Mouse (Mus musculus): Measurements from ENCODE around the gene Uqcc2. TPM values are rescaled to one million over a fixed set of nuclear protein-coding genes. Genes with fewer than 3 reads are reported as not detected.

The Uqcc2 gene
- polyA plus RNA-seq, 1 experiment = 49.1 TPM

DNA sequence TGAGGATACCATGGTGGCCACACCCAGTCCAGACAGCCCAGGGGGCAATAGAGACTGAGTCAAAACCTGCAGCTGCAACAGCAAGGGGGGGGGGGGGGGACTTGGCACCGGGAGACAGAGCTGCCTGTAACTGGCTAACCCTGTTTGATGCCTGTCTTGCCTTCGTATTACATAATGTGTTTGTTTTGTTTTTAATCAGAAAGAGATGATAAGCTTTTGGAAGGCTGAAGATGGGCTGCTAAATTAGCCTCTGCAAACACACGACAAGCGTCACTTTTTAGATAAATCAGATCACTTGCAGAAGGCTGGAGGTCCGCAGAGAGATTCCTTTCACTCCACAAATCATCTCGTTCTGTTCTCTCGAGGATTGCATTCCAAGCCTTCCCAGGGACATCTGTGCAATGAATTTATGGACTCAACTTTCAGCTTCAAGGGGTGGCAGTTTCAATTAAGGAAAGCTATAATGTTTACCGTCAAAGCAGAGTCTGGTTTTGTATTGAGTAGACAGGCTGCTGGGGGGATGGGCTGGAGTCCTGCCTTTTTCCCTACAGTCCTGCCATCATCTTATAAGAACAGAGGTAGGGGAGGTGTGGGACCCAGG is 12.7 kb upstream of the Uqcc2 start:
- Histone ChIP-seq H3K4me3 (ENCODE audit: extremely low read depth, insufficient read depth, insufficient read length) (no peak overlapping the region), H3K27me3 (ENCODE audit: control insufficient read depth, insufficient read depth, low read length) (peaks cover 3% of the 10 kb centered on the region; the same call in 1 of the 2 replicates), H3K27ac (ENCODE audit: insufficient read depth, low read length) (no peak overlapping the region), H3K4me1 (ENCODE audit: control insufficient read depth, insufficient read depth, insufficient read length) (no peaks in the 10 kb centered on the region), H3K36me3 (ENCODE audit: control insufficient read depth, insufficient read depth, low read length) (no peaks in the 10 kb centered on the region)
- WGBS = 51% methylated on average over 8 of the region's 8 CpGs
- DNase-seq (ENCODE audit: low read depth in 1 of 2, low spot score in 2 of 2) = no peak
- TF ChIP-seq CTCF (IDR thresholded peaks at IDR 0.05; ENCODE audit: extremely low read depth, insufficient read depth, insufficient read length, insufficient replicate concordance) (no peak), POLR2A (IDR thresholded peaks at IDR 0.05; ENCODE audit: low read depth, low read length) (no peak)

DNA sequence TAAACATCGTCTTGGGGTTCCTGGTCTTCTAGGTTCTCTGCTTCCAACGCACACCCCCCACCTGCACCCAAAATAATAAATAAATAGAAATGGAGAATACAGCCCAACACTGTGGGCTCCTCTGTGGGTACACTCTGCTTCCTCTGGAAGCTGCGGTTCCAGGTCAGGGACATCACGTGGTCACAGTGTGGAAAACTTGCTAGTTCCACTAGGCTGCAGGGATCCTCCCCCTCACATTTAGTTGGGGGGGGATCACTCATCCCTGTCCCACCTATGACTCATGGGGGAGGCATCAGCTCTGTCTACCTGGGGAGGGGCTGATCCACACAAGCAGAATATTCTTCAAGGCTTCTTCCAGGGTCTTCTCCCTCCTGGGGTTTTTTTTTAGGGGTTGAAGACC is 10.4 kb upstream of the Uqcc2 start:
- Histone ChIP-seq H3K4me3 (ENCODE audit: extremely low read depth, insufficient read depth, insufficient read length) (no peak overlapping the region), H3K36me3 (ENCODE audit: control insufficient read depth, insufficient read depth, low read length) (no peaks in the 10 kb centered on the region), H3K27me3 (ENCODE audit: control insufficient read depth, insufficient read depth, low read length) (peaks cover 3% of the 10 kb centered on the region; the same call in 1 of the 2 replicates), H3K27ac (ENCODE audit: insufficient read depth, low read length) (no peak overlapping the region), H3K4me1 (ENCODE audit: control insufficient read depth, insufficient read depth, insufficient read length) (no peaks in the 10 kb centered on the region)
- no peak for TF ChIP-seq POLR2A (IDR thresholded peaks at IDR 0.05; ENCODE audit: low read depth, low read length)
- no peak for TF ChIP-seq CTCF (IDR thresholded peaks at IDR 0.05; ENCODE audit: extremely low read depth, insufficient read depth, insufficient read length, insufficient replicate concordance)
- no peak for DNase-seq (ENCODE audit: low read depth in 1 of 2, low spot score in 2 of 2)
- 56% methylated on average over 4 of the region's 4 CpGs for WGBS

DNA sequence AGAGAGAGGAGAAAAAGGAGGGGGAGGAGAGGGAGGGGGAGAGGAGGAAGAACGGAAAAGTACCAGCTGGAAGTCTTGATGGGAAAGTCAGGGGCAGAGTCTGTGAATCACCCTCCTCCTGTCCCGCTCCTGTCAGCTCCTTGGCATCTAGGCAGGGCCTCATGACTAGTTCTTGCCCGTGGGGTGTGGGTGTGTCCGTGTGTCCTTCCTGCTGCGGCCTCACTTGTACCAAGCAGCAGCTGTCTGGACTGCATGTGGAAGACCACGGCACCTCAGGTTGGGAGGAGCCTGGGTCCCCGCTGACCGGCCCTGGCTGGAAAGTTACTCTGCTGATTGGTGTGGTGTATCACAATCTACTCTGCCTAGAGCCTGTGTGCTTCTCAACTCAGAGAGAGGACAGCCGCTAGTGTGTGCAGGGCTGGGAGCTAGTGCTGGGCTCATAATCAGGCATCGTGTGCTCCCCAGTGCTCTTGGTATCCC is 8.3 kb upstream of the Uqcc2 start:
- peaks cover 3% of the 10 kb centered on the region; the same call in 1 of the 2 replicates for H3K27me3 ChIP-seq (ENCODE audit: control insufficient read depth, insufficient read depth, low read length)
- WGBS = 78% methylated on average over 10 of the region's 10 CpGs
- no peak overlapping the region for H3K4me3 ChIP-seq (ENCODE audit: extremely low read depth, insufficient read depth, insufficient read length)
- H3K4me1 ChIP-seq (ENCODE audit: control insufficient read depth, insufficient read depth, insufficient read length) = no peaks in the 10 kb centered on the region
- no peak overlapping the region for H3K27ac ChIP-seq (ENCODE audit: insufficient read depth, low read length)
- no peaks in the 10 kb centered on the region for H3K36me3 ChIP-seq (ENCODE audit: control insufficient read depth, insufficient read depth, low read length)
- no peak for TF ChIP-seq POLR2A (IDR thresholded peaks at IDR 0.05; ENCODE audit: low read depth, low read length)
- TF ChIP-seq CTCF (IDR thresholded peaks at IDR 0.05; ENCODE audit: extremely low read depth, insufficient read depth, insufficient read length, insufficient replicate concordance) = no peak
- DNase-seq (ENCODE audit: low read depth in 1 of 2, low spot score in 2 of 2) = no peak

- TF ChIP-seq POLR2A (IDR thresholded peaks at IDR 0.05; ENCODE audit: low read depth, low read length) (no peak), CTCF (IDR thresholded peaks at IDR 0.05; ENCODE audit: extremely low read depth, insufficient read depth, insufficient read length, insufficient replicate concordance) (no peak)
- Histone ChIP-seq H3K4me3 (ENCODE audit: extremely low read depth, insufficient read depth, insufficient read length) (no peak overlapping the region), H3K36me3 (ENCODE audit: control insufficient read depth, insufficient read depth, low read length) (no peaks in the 10 kb centered on the region), H3K27ac (ENCODE audit: insufficient read depth, low read length) (no peak overlapping the region), H3K27me3 (ENCODE audit: control insufficient read depth, insufficient read depth, low read length) (no peaks in the 10 kb centered on the region), H3K4me1 (ENCODE audit: control insufficient read depth, insufficient read depth, insufficient read length) (no peaks in the 10 kb centered on the region)
- 87% methylated on average over 9 of the region's 9 CpGs for WGBS
- no peak for DNase-seq (ENCODE audit: low read depth in 1 of 2, low spot score in 2 of 2)
Observed at GRCm38 (mm10) chr17:27140262-27140661, 6.5 kb upstream of the Uqcc2 start.

DNA sequence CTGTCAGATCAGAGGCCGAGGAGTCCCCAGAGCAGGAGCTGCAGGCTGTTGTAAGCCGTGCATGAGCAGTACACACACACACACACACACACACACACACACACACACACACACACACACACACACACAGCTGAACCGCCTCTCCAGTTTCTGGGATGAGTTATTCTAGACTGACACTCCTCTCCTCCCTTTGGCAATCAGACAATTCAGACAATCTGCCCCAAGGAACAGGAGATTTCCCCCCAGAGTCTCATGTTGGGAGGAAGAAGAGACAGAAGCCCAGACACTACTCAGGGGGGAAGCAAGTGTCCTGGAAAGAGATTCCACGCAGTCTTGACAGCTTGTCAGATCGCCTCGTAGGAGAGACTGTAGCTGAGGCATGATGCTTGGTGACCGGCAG is 5.6 kb upstream of the Uqcc2 start:
- TF ChIP-seq POLR2A (IDR thresholded peaks at IDR 0.05; ENCODE audit: low read depth, low read length) (no peak), CTCF (IDR thresholded peaks at IDR 0.05; ENCODE audit: extremely low read depth, insufficient read depth, insufficient read length, insufficient replicate concordance) (no peak)
- WGBS = 87% methylated on average over 7 of the region's 7 CpGs
- Histone ChIP-seq H3K4me1 (ENCODE audit: control insufficient read depth, insufficient read depth, insufficient read length) (no peaks in the 10 kb centered on the region), H3K27ac (ENCODE audit: insufficient read depth, low read length) (no peak overlapping the region), H3K27me3 (ENCODE audit: control insufficient read depth, insufficient read depth, low read length) (no peaks in the 10 kb centered on the region), H3K4me3 (ENCODE audit: extremely low read depth, insufficient read depth, insufficient read length) (no peak overlapping the region), H3K36me3 (ENCODE audit: control insufficient read depth, insufficient read depth, low read length) (no peaks in the 10 kb centered on the region)
- no peak for DNase-seq (ENCODE audit: low read depth in 1 of 2, low spot score in 2 of 2)

- Histone ChIP-seq H3K4me1 (ENCODE audit: control insufficient read depth, insufficient read depth, insufficient read length) (0 out of 2 replicates have a peak, but pooled peaks cover under 1% of the 10 kb centered on the region), H3K27me3 (ENCODE audit: control insufficient read depth, insufficient read depth, low read length) (no peaks in the 10 kb centered on the region), H3K36me3 (ENCODE audit: control insufficient read depth, insufficient read depth, low read length) (no peaks in the 10 kb centered on the region), H3K27ac (ENCODE audit: insufficient read depth, low read length) (no peak overlapping the region), H3K4me3 (ENCODE audit: extremely low read depth, insufficient read depth, insufficient read length) (no peak overlapping the region)
- no peak for DNase-seq (ENCODE audit: low read depth in 1 of 2, low spot score in 2 of 2)
- TF ChIP-seq POLR2A (IDR thresholded peaks at IDR 0.05; ENCODE audit: low read depth, low read length) (no peak), CTCF (IDR thresholded peaks at IDR 0.05; ENCODE audit: extremely low read depth, insufficient read depth, insufficient read length, insufficient replicate concordance) (no peak)
- WGBS = 87% methylated on average over 9 of the region's 9 CpGs
Observed at GRCm38 (mm10) chr17:27138396-27138795, 4.7 kb upstream of the Uqcc2 start.

DNA sequence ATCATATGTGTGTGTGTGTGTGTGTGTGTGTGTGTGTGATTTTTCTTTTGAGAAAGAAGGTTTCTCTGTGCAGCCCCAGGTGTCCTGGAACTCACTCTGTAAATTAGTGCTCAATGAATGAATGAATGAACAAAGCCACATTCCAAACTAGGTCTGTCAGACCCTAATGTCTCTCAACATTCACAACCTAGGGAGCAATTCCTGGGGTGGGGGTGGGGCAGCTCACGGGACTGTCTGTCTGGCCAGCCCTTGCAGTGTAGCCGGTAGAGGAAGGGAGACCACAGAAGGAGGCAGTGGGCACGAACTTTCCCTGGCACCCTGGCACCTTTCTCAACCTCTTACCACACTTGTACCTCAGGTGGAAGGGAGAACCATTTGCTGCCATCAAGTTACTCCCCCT is 999 bp upstream of the Uqcc2 start:
- H3K27ac ChIP-seq (ENCODE audit: insufficient read depth, low read length) = no peak overlapping the region
- no peaks in the 10 kb centered on the region for H3K36me3 ChIP-seq (ENCODE audit: control insufficient read depth, insufficient read depth, low read length)

More for the DNA sequence above, 999 bp upstream of the Uqcc2 start:
- DNase-seq (ENCODE audit: low read depth in 1 of 2, low spot score in 2 of 2) = no peak
- TF ChIP-seq POLR2A (IDR thresholded peaks at IDR 0.05; ENCODE audit: low read depth, low read length) = no peak
- no peak for TF ChIP-seq CTCF (IDR thresholded peaks at IDR 0.05; ENCODE audit: extremely low read depth, insufficient read depth, insufficient read length, insufficient replicate concordance)
- no peak overlapping the region for H3K4me3 ChIP-seq (ENCODE audit: extremely low read depth, insufficient read depth, insufficient read length)
- H3K4me1 ChIP-seq (ENCODE audit: control insufficient read depth, insufficient read depth, insufficient read length) = peaks cover 6% of the 10 kb centered on the region; the same call in 1 of the 2 replicates
- no peaks in the 10 kb centered on the region for H3K27me3 ChIP-seq (ENCODE audit: control insufficient read depth, insufficient read depth, low read length)
- 33% methylated on average over 3 of the region's 3 CpGs for WGBS
